Mouse (Mus musculus) splenic B cell, adult 2 months (primary cell): ENCODE measurements around the gene Auh.

Source experiments
- DNase-seq: peaks from one replicate; pipeline ENCODE4 v3.0.0-alpha.2; 2011; ENCODE audit warnings: low read depth, low spot score
- H3K27me3 ChIP-seq: 2 replicates; pipeline ENCODE4 v1.6.1; 2012; ENCODE audit warnings: mild to moderate bottlenecking, low read length, moderate library complexity, mixed read lengths; ENCODE audit not compliant: control insufficient read depth, poor library complexity, insufficient read depth, severe bottlenecking
- H3K36me3 ChIP-seq: 2 replicates; pipeline ENCODE4 v1.6.1; 2012; ENCODE audit warnings: mild to moderate bottlenecking, low read length, moderate library complexity, mixed read lengths; ENCODE audit not compliant: control insufficient read depth, poor library complexity, insufficient read depth, severe bottlenecking

Auh gene

GRCm38 (mm10) chr13:52879291-52879690, 50.2 kb downstream of the Auh start:
- DNase-seq: no peak
- no peaks in the 10 kb centered on the region for H3K27me3 ChIP-seq

GRCm38 (mm10) chr13:52878823-52879222, 50.7 kb downstream of the Auh start:
- H3K27me3 ChIP-seq: no peaks in the 10 kb centered on the region
- H3K36me3 ChIP-seq: no peaks in the 10 kb centered on the region
- no peak for DNase-seq

More at GRCm38 (mm10) chr13:52879291-52879690, 50.2 kb downstream of the Auh start:
- H3K36me3 ChIP-seq: no peaks in the 10 kb centered on the region

GRCm38 (mm10) chr13:52875541-52876325, 53.7 kb downstream of the Auh start:
- DNase-seq: no peak

DNA sequence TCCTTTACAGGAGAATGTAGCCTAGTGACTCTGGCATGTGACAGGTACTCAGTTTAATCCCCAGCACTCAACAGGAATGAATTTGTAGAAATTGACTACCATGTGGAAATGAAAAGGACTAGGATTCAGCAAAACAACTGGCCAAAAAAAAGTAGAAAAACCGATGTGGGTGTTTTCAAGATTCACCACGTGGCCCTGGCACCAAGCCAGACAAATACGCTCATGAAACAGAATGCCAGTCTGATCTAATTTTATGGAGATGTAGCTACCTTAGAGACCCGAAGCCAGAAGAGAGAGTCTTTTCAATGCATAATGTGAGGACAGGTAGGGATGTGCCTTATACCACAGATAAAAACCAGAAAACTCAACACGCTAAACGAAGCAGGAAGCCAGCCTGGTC, 54.4 kb downstream of the Auh start:
- no peaks in the 10 kb centered on the region for H3K27me3 ChIP-seq
- DNase-seq: no peak
- no peaks in the 10 kb centered on the region for H3K36me3 ChIP-seq

More at GRCm38 (mm10) chr13:52875541-52876325, 53.7 kb downstream of the Auh start:
- Histone ChIP-seq H3K27me3 (no peaks in the 10 kb centered on the region), H3K36me3 (no peaks in the 10 kb centered on the region)

DNA sequence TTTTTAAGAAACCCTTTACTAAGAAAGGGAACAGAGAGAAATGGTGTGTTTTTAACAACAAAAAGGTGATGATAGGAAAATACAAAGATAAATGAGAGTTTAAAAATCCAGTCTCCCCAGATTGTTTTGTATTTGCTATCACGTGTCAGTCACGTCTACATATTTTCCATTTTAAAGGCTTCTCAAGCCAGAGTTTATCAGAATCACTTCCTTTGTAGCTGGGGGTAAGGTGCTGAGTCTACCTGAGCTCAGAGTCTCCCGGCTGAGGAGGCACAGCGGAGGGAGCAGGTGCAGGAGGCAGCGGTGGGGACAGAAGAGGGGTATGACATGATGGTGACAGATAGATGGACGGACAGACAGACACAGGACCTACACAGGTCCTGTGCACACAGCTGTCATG, 55.1 kb downstream of the Auh start:
- H3K36me3 ChIP-seq: no peaks in the 10 kb centered on the region
- H3K27me3 ChIP-seq: no peaks in the 10 kb centered on the region
- DNase-seq: no peak

GRCm38 (mm10) chr13:52873923-52874322, 55.6 kb downstream of the Auh start:
- DNase-seq: no peak
- Histone ChIP-seq H3K36me3 (no peaks in the 10 kb centered on the region), H3K27me3 (no peaks in the 10 kb centered on the region)

DNA sequence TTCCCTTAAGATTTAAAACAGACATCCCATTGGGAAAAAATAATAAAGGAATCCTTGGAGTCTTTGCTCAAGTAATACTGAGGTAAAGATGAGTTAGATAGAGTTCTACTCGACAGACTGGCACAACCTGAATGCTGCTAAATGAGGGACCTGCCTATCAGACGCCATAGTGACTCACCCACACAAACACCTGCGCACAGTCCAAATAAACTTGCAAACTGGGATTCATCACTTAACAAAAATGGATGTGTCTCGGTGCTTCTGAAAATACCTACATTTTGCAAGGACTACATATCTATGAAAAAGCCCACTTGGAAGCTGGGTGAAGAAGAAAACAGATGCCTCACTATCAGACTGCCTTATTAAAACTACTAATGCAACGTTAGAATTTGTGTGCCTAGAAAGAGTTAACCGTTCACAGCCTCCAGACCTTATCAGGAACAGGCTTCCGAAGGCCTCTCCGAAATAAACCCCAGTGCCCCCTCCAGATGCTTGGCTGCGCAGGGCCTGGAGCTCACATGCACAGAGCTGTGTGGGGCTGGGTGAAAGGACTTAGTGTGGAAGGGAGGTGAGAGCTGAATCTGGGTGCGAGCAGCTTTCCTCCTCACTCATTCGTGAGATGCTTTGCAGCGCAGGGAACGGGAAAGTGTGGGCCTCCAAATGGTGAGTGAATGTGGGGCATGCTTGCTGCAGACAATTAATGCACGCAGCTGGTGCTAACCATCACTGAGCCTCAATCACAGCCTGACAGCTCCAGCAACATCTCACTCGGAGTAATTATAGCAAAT, 63.3 kb downstream of the Auh start:
- H3K27me3 ChIP-seq: no peaks in the 10 kb centered on the region

GRCm38 (mm10) chr13:52863436-52863835, 66.0 kb downstream of the Auh start:
- H3K36me3 ChIP-seq: no peaks in the 10 kb centered on the region; the same call in 1 of the 2 replicates
- H3K27me3 ChIP-seq: no peaks in the 10 kb centered on the region
- no peak for DNase-seq

More for the DNA sequence above, 63.3 kb downstream of the Auh start:
- no peaks in the 10 kb centered on the region; the same call in 1 of the 2 replicates for H3K36me3 ChIP-seq
- no peak for DNase-seq

- no peak for DNase-seq
- H3K36me3 ChIP-seq: no peaks in the 10 kb centered on the region; the same call in 1 of the 2 replicates
- H3K27me3 ChIP-seq: no peaks in the 10 kb centered on the region
Measured at GRCm38 (mm10) chr13:52860006-52860685, 69.3 kb downstream of the Auh start.

GRCm38 (mm10) chr13:52859065-52859820, 70.2 kb downstream of the Auh start:
- H3K36me3 ChIP-seq: no peaks in the 10 kb centered on the region; the same call in 1 of the 2 replicates
- H3K27me3 ChIP-seq: no peaks in the 10 kb centered on the region
- no peak for DNase-seq

DNA sequence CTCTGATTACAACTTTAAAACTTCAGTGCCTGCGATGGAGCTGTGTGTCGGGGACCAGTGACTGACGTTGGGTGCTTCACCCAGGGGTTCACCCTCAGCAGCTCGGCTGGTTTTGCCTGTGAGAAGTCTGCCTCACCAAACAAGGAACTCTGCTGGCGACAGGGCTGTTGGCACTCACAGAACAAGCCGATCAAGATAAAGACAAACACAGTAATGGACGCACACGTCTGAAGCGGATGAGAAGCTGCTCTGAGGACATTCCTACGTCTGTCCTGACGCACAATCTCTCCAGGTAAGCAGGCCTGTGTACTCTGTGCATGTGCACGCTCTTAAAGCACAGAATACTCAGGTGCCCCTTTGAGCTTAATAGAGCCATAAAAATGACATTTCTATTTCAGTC, 71.1 kb downstream of the Auh start:
- DNase-seq: no peak
- no peaks in the 10 kb centered on the region; the same call in 1 of the 2 replicates for H3K36me3 ChIP-seq
- no peaks in the 10 kb centered on the region for H3K27me3 ChIP-seq

- H3K27me3 ChIP-seq: no peaks in the 10 kb centered on the region
- DNase-seq: no peak
- H3K36me3 ChIP-seq: no peaks in the 10 kb centered on the region; the same call in 1 of the 2 replicates
Measured at GRCm38 (mm10) chr13:52857781-52858180, 71.7 kb downstream of the Auh start.

DNA sequence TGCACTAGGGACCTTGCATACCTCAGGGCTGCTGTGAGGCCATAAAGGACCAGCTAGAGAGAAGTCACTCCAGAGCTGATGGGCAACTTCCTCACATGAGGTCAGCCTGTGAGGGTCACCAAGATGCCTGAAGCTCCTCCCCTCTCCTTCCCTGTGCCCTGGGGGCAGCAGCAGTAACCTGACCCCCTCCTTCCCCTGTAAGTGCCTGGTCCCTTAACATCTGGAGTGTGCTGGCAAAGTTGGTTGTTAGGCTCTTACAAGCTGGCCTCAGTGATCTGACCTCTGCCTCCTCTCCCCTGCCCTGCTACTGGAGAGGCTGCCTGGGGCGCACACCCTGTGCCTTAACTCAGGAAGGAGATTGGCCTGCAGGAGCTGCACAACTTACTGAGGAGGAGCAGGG, 75.9 kb downstream of the Auh start:
- H3K36me3 ChIP-seq: no peaks in the 10 kb centered on the region
- no peak for DNase-seq
- H3K27me3 ChIP-seq: no peaks in the 10 kb centered on the region

GRCm38 (mm10) chr13:52851886-52852285, 77.6 kb downstream of the Auh start:
- no peak for DNase-seq
- Histone ChIP-seq H3K27me3 (no peaks in the 10 kb centered on the region), H3K36me3 (no peaks in the 10 kb centered on the region)
